Mouse (Mus musculus): ENCODE results near the gene 4933407L21Rik.

GRCm38 (mm10) chr1:85898761-85899387, 29.4 kb upstream of the 4933407L21Rik start:
- TF ChIP-seq POLR2A (IDR thresholded peaks at IDR 0.05; ENCODE audit: insufficient read depth, low read depth, low read length) (no peak), CTCF (IDR thresholded peaks at IDR 0.05; ENCODE audit: insufficient read depth, low read depth, low read length) (no peak)

Data from olfactory bulb, adult 2 months (tissue).